Mouse (Mus musculus) urinary bladder, adult 18-20 months (tissue): ENCODE measurements around the gene Plxna1.

Source experiments
- DNase-seq, 2 experiments: peaks; one replicate each; pipeline ENCODE4 v3.0.0; 2022; ENCODE audit warnings: low spot score in 2 of 2, mixed read lengths in 2 of 2

Gene Plxna1

DNA sequence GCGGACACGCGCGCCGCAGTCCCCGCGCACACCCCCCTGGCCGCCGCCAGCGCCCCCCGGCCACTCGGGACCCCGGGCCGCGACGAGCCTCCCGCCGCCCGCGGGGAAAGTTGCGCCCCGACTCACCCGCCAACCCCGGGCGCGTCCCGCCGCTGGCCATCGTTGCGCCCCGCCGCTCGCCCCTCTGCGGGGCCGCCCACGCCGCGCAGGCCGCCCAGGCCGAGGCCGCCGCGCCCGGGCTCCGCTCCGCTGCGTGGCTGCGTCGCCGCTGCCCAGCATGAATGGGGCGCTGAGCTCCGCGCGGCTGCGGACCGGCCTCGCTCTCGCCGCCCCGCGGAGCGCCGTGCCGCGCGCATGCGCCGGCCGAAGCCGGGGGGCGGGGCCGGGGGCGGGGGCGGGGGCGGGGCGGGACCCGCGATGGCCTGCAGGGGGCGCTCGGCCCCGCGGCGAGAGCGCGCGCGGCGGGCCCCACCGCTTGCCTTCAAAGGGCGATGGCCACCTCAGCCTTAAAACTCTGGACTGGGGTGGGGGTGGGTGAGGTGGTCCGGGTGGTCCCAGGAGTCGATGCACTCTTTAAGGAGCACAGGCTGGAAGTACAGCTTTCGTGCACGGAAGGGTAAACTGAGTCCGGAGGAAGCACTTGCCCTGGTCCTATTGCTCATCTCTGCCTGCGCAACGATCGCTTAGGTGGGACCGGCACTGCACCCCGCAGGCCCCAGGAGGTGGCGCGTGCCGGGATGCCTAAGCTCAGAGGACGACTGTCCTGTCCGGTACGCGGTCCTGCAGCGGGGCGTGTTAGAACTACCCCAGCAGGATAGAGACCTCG lies at the start of gene Plxna1:
Plxna1 (minus strand) TSS at position 340 of the 826 bp plus-strand sequence.
- DNase-seq, result peak in 1 of 2 experiments; percentile 58

DNA sequence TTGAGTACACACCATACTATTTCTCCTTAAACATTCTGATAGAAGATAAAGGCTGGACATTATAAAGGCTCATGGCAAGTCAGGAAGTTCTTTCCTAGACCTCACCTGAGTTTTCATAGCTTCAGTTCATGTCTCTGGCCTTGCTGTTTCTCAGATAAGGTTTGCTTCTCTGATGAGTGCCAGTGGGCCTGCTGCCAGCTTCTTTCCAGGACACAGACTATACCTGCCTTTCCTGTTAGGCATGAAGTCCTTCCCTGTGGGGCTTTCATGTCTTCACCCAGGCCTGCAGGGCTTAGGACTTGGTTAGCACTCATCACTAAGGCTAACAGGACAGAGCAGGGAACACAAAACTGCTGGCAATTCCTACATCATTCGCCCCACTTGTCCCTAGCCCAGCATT lies 46.6 kb upstream of the Plxna1 start:
- no peak for DNase-seq

DNA sequence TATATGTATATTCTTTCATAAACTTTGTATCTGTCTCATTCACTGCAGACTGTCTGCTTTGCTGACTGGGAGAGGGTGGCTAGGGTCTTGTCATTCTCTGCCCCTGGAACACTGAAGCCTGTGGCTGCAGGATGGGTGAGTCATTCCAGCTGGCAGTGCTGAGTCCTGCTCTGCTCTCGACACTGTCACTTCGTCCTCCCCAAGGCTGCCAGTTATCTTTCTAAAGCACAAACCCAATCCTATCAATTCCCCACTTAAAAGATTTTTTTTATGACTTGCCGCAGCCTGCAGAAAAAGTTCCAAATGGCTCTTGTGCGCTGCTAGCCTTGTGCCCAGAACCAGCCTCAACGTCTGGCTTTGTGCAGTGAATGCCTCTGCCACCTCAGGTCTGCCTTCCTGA lies 45.8 kb upstream of the Plxna1 start:
- DNase-seq, result no peak

GRCm38 (mm10) chr6:89407247-89407889 lies 44.9 kb upstream of the Plxna1 start:
- no peak for DNase-seq

- no peak for DNase-seq
Measured at GRCm38 (mm10) chr6:89404964-89405363, 42.5 kb upstream of the Plxna1 start.

DNA sequence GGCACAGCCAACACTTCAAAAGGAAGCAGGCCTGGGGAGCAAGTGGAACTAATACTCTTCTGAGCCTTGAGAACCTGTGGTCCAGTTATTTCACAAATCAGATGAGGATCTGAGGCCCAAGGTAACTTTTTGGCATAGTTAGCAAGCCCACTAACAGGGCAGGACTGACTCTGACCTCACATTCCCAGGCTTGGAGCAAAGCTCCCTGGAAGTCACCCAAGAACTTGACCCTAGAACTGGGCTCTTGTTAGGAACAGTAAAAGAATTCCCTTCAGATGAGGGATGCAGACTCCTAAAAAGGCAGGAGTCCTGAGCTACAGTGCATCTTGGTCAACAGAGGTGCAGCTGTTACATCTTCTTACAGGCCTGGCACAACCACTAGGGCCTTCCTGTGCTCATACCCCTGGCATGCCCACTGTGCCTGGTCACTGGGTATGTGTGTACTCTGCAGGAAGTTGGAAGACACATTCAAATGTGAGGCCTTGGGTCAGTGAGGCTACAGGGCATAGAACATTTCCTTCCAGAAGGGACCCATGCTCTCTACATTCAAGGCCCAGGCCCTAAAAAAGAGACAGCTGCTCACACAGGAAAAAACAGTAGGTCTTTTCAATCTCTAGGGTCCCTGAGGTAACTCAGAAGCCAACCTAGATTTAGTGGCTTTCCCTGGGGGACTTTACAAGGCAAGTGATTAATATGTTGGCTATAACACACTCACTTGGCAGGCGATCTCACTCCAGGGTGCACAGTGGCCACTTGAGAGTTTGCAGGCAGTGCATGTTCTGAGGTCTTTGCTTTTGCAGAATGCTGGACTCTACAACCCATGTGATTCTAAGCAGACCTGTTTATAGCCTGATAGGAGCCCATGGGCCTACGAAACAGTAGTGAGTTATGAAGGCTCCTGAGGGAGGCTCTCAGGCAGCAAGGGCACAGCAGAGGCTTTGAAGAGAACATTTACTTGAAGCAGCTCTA lies 41.1 kb upstream of the Plxna1 start:
- no peak for DNase-seq

DNA sequence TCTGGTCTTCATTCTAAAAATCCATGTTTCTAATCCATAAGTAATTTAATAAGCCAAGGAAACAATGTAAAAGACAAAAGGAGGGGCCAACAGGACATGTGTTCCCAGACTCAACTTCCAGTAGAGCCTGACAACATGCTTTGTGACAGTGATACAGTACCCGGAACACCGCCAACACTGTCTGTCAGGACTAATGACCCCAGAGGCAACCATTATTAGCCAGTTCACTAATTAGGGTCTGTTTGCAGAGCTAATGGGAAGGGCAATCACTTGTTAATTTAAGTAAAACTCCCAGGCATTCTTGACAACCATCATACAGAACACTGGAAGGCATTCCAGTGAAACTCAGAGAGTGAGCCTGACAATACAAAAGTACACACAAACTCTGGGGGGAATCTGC lies 40.0 kb upstream of the Plxna1 start:
- DNase-seq, result no peak

- DNase-seq, result no peak
Measured at GRCm38 (mm10) chr6:89399564-89399963, 37.1 kb upstream of the Plxna1 start.

GRCm38 (mm10) chr6:89397919-89398318 lies 35.5 kb upstream of the Plxna1 start:
- DNase-seq, result no peak

GRCm38 (mm10) chr6:89393820-89394219 lies 31.4 kb upstream of the Plxna1 start:
- no peak for DNase-seq

- no peak for DNase-seq
Measured at GRCm38 (mm10) chr6:89392213-89392612, 29.8 kb upstream of the Plxna1 start.

DNA sequence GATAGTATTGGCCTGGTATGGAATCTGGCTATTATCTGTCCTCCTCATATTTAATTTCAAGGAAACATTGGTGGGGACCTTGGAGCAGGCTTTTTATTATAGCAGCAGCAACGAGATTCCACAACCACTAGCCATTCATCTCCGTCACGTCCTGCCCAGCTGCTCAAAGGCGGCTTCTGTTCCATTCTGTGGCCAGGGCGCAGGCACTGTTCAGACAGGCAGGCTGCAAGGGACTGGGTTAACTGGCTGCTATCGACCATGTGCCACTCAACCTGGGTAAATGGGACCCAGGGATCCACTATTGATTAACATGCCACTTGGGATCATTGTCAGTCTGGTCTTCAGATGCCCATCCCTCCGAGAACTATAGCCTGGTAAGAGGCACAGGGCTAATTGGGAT lies 27.4 kb upstream of the Plxna1 start:
- DNase-seq, result no peak

- no peak for DNase-seq
Measured at GRCm38 (mm10) chr6:89386956-89387355, 24.5 kb upstream of the Plxna1 start.

DNA sequence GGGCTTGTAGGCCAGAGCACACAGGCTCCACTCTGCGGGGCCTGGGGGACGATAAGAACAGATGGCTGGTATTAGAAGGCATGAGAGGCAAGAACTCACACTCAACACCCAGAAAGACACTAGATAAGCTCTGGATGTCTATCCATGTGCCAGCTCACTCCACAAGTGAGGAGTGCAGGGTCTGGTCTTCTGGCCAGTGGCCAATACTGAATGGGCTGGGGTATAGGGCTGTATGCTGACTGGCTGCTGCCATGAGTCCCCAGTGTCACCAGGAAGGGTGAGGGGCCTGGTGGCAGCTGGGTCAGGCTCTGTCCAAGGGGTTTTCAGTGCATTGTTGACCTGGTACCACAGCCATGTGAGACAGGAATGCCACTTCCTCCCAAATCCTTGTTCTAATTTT lies 22.3 kb upstream of the Plxna1 start:
- DNase-seq, result no peak

- no peak for DNase-seq
Measured at GRCm38 (mm10) chr6:89381851-89382250, 19.4 kb upstream of the Plxna1 start.

GRCm38 (mm10) chr6:89381172-89381571 lies 18.8 kb upstream of the Plxna1 start:
- DNase-seq, result no peak

GRCm38 (mm10) chr6:89380751-89381150 lies 18.3 kb upstream of the Plxna1 start:
- DNase-seq, result no peak

GRCm38 (mm10) chr6:89378264-89378663 lies 15.8 kb upstream of the Plxna1 start:
- no peak for DNase-seq

DNA sequence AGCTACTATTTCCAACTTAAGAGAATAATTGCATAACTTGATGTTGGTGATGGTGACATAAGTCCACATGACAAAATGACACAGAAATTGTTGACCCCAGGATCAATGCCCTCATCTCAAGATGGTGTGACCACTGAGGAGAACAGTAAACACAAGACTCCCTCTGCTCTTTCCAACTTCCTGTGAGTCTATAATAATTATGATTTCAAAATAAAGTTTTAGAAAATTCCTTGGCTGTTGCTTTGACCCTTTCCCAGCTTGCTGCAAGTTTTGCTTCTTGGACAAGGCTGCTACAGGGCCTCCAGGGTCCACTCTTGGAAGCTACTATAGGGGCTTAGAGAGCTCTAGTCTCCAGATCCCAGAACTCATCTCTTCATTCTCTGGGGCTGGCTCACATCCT lies 6.4 kb upstream of the Plxna1 start:
- no peak for DNase-seq

DNA sequence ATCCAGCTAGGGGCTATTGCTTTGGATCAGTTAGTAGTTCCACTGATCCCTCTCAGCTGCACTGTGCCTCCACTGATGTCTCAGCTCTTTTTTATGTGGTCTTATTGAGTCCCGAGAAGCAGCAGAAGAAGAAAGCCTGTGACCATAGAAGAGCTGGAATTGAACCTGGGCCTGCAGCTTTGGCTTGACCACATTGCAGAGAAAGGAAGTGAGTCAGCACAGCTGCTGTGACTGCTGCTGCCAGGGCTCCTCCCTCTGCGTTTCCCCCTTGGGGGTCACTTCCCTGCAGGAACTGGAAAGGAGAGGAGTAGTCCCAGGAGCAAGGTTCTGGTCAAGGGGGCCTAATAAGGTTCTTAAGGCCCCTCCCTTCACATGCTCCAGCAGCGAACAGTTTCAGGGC lies 1.9 kb upstream of the Plxna1 start:
- DNase-seq, result no peak

DNA sequence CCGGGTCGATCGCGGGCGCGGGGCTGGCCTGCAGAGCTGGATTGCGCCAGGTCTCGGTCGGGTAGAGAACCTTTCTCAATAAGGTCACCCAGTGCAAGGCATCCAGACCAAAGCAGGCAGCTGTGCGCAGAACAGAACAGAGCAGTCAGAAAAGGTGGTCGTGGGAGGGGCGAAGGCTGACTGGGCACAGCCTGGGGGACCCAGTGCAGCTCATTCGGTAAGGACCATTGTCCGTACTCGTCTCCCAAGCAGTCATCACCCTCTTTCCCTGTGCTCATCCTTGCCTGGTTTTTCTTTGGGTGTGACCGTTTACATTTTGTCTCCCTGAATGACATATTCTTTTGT lies 659 bp upstream of the Plxna1 start:
- no peak for DNase-seq
